Mouse (Mus musculus): ENCODE measurements at regions not wholly inside any gene's neighbourhood (a gene's known extent, or its start where the extent isn't known, plus 50 kb on each side); places are given as distances from the start of the nearest gene placed in this dataset.

DNA sequence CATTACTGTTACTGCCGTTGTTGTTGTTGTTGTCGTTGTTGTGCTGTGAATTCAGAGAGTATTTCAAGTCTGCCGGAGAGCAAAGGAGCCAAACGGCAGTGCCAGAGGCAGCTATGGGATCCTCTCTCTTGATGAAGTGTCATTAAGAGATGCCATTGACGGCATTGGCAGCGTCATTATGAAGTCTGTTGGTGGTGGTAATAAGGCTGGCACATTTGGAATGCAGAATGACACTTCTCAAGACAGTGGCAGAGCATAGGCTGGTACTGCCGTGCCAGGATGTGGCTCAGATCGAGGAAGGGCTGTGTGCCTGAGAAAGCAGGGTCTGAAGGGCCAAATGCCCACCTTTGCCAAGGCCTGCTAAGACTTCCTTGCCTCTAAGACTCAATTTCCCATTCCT, 494.3 kb downstream of the Vrk1 start:
- no peak for ATAC-seq

DNA sequence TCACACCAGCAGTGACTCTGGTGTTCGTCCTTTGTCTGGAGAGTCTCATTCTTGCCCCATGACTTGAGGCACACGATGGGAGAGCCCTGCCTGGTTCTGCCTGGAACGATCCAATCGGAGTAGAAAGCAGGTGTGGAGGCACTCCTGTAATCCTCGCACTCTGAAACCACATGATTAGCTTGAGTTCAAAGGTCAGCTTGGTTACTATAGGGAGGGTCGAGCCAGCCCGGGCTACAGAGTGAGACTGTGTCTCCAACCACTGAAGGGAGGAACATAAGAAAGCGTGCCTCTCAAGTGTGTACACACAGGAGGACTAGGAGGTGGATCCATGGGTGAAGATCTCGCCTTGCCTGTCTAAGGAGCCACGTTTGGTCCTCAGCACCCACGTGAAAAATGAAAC, 504.0 kb downstream of the Vrk1 start:
- no peak for ATAC-seq

DNA sequence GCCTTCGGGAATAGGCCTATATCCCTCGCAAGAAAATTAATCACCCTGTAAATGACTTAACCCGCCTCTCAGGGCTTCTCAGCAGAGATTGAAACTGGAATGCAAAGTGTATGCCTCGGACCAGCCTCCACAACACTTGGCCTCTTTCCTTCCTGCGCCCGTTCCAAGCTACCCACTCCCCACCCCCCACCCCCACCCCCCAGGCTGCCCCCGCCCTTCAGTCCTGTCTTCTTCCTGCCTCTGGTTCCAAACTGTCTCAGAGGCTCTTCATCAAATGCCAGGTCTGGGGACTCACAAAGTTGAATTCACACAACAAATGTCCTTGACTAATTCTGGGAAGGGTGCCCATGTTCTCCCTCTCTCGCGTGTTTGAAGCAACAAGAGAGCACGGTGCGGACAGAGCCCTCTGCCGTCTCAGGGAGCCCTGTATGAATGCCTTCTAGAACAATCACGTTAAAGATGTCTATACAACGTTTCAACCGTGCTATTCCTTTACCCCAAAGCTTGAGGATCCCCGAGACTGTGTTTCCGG, 505.3 kb downstream of the Vrk1 start:
- ATAC-seq = no peak

DNA sequence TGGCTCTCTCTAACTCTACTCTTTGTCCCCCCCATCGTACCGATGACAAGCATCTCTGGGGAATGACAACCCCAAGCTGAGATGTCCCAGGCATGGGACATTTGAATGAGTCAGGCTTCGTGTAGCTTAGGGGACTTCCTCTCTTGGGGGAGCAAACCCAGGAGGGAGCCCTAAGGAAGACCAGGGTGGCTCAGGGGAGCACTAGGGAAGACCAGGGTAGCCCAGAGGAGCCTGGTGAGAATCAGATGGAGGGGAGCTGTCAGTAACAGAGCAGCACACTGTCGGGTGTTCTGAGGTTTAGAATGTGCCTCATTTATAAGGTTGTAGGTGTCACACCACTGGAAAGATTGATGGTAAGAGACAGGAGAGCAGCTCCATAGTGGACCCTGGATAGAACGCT, 509.1 kb downstream of the Vrk1 start:
- no peak for ATAC-seq

DNA sequence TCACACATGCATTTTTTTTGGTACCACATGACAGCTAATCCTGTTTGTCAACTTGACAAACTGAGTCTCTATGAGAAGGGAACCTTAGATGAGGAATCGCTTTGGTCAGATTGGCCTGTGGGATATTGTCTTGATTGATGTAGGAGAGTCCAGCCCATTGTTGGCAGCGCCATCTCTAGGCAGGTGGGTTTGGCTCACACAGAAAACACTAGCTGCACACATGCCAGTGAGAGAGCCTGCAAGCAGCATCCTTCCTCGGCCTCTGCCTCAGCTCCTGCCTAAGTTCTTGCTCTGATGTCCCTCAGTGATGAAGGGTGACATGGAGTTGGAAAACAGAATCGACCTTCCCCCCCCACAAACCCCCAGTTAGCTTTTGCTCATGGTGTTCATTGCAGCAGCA, 514.4 kb downstream of the Vrk1 start:
- ATAC-seq = no peak

DNA sequence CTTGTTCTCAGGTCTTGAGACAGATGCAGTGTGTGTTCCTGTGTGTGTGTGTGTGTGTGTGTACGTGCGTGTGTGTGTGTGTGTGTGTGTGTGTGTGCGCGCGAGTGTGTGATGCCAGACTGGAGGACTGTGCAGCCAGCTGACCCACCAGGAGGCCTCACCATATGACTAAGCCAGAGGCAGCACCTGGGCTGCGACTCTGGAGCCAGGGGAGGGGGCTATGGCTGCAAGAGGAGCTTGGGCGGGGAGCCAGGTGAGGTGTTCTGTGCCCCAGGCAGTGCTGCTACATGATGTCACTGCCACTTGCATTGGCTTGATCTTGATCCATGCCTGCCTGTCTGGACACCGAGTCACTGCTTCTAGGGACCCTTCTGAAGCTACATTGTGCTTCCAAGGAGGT, 517.1 kb downstream of the Vrk1 start:
- ATAC-seq = no peak

DNA sequence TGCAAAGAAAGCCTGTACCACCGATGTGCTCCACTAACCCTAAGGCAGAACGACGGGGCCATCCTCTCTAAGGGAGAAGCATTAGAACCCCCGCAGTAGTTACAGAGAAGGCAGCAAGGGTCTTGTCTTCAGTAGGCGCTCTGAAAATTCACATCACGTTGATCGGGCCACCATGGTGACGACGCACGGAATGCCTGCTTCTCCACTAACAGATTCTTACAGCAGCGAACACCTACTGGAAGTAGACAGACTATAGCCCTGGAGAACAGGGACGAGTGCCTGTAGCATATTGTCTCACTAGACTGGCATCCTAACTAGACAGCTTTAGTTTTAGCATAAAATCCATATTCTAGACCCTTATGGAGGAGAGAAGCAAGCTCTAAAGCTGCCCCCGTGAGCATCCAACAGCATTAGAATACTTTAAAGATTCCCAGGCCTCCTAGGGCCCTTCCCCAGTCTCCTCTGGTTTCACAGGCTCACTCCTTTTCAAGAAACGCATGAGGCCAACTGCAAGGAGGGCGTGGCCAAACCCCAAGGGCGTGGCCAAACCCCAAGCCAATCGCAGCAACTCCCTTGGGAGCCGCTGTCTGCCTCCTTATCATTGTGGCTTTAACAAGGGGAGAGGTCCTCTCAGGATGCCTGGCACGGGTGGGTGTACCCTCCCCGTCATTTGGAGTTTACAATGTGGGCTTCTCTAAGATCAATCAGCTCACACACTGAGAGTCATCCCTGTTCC, 517.8 kb downstream of the Vrk1 start:
- ATAC-seq = no peak

DNA sequence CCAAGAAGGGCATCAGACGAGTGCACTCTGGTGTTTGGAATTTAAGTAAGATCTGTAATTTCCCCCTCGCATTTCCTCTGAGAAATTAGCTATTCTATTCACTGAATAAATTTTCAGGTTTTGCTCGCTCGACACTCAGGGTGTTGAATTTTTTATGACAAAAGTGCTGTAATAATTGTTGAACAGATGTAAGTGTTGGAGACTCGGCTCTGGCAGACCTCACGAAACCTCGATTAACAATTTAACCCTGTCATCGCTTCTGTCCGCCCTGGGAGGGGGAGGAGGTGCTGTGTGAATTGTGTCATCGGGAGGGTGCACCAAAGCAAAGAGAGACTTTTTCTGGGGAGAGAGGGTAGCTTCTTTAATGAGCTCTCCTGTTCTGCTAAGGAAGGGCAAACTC, 518.5 kb downstream of the Vrk1 start:
- ATAC-seq = no peak

DNA sequence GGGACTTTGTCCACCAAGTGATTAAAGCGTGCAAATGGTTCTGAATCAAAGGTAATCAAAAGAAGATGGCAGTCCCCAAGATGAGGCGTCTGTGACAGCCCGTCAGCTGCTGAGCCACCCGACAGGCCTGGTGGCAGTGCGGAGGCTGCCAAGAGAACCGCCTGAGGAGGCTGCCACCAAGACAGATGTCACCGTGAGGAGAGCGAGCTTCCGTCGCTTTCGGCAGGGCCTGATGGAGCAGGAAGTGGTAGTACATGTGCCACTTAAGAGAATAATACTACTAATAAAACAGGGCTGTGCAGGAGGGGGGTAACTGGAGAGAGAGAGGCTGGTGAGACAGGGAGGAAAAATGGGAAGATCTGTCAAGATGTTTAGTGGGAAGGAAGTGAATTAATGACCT, 519.1 kb downstream of the Vrk1 start:
- peak; percentile 43 for ATAC-seq

DNA sequence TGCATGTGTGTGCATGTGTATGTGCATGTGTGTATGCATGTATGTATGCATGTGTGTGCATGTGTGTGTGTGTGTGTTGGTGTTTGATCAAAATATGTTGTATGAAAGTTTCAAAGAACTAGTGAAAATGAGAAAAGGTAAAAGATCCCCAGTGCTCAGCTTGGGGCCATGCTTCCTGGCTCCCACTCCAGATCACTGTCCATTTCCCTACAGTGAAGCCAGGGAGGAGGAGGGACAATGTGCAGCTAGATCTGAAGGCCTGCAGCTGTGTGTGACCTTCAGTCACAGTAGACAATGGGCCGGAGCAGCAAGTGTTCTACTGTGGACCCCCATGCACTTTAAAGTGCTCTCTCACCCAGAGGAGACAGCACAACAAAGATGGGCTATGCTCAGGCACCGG, 525.1 kb downstream of the Vrk1 start:
- ATAC-seq = no peak

DNA sequence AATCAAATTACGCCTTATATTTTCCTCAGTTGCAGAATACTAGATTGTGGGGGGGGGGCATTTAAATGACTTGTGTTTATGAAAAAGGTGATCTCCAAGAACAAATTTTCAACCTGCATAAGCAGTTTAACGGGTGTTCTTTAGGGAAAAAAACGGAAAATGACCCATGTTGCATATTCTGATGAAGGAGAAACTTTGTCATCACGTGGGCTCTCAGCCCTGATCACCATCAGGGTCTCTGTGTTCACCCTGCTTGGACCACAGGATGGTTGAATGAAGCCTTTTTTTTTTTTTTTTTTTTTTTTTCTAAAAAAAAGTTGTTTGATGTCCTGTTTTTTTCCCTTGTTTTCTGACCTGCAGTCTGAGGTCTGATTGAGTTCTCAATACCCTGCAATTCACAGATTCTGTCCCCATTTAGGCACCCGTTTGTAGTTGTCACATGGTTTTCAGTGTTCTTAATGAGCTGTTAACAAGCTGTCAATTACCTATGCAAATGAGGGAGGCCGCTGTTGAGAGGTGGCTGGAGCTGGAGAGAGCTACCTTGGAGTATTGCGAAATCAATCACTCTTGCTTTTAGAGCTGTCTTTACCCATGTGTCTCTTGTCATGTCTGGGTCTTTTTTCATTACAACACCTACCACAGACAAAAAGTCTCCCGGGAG, 525.7 kb downstream of the Vrk1 start:
- ATAC-seq = no peak

DNA sequence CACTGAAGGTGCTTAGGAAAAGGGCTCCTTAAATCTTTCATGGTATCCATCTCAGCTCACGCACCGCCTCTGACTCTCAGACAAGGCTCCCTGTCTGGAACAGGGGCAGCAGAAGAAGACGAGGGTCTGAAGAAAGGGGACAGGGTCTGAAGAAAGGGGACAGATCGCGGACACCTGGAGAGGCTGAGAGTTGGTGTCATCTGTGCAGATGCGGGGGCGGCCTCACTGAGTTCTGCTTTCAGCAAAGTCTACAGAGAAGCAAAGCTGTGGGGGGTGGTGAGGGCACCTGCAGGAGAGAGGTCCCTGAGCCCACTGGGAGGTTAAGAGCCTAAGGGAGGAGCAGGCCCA, 526.2 kb downstream of the Vrk1 start:
- ATAC-seq = no peak

DNA sequence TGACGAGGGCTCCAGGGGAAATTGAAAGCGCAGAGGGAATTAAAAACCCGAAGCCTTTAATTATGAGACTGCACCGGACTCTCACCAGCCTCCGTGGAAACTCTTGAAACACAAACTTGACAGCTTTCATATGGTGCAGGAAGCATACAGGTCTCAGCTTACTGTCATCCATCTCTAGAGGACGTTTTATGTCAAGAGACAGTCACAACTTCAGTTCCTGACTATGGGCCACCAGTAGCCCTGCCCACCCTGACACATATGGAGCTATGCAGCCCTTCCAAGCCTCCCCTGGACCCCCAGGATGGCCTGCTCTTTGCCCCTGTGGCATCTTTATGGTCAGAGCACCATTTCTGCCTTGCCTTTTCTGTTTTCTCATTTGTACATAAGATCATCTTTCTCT, 530.0 kb downstream of the Vrk1 start:
- no peak for ATAC-seq

DNA sequence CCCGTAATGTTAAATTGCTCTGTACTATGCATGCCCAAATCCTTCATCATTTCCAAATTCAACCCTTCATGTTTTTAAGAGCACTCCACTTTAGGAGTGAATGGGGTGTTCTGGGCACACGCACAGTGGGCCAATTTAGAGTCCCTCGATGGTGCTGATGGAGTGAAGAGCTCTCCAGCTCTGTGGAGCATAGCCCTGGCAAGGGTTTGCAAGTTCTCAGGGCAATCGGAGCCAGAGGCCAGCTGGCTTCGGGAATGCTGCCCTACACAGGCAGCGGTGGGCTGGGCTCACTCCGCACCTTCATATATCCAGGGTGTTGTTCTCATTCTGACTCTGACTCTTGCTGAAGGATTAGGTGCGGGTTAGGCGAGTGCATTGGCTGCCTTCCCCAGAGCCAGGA, 549.5 kb downstream of the Vrk1 start:
- ATAC-seq = no peak

DNA sequence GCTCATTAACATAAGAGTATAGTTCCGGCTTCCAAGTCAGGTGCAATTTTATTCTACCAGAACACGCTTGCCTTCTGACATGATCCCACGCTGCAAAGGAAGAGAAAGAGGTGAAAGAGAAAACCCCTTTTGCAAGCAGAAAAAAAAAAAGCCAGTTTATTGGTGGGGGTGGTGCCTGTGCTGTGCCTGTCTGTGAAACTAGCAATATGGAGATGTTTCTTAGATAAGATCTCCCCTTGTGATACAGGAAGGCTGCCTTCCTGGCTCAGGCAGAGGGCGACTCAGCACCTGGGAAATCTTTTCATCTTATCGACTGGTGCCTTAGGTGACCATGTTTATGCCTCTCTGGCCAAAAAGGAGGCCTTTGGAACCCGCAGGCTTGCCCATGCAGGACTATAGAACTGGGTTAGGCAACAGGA, 555.2 kb downstream of the Vrk1 start:
- ATAC-seq = peak; percentile 69

DNA sequence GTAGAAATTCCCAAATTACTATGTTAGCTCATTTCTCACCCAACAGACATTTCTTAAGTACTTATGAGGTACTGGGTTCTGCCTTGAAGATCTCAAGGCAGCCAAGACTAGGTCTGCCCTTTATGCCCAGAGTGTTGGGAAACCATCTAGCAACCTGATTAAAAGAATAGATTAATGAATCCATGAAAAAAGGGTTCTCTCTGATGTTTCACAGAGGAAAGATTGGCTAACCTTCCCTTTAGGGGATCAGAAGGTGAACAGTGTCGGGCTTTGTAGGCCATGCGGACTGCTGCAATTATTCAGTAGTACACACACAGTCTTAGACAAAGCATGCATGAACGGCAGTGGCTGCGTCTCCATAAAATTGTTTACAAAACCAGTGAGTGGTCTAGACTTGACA, 556.3 kb downstream of the Vrk1 start:
- no peak for ATAC-seq

DNA sequence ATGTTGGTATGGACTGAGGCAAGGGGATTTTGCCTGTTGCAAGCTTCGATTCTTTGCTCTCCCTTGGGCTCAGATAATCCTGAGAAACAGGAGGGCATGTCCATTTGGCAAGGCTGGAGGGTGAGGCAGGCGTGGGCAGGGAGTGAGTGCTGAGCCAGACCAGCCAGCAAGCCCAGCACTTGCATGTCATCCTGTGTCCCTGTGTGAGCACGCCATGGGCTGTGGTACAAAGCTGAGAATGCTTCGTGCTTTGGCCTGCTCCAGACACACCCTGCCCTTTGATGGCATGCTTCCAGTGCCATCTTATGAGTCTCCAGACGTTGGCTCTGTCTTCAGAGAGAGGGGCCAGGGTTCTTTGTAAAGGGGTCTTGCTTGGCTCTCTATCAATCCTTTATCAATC, 557.1 kb downstream of the Vrk1 start:
- no peak for ATAC-seq

DNA sequence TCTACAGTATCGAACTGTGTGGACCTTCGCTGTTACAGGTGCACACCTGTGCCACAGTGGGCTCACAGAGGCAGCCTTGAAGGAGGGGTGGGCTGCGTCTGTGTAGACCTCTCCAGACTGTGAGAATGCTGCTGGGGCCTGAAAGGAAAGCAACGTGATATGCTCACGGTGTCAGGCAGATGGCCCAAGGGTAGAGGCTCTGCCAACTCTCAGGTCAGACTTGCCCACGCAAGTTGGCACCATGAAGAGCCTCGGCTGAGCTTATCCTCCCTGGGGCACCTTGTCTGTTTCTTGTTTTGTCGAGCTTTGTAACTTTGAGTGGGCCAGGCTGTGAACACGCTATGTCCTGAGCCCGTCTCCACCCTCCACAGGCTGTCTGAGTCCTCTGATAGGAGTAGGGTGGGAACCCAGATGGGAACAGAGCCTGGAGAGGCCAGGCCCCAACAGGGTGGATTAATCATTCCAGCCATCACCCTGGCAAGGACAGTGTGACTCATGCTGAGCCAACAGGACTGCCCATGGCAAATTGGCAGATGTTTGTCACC, 558.6 kb downstream of the Vrk1 start:
- ATAC-seq = no peak

DNA sequence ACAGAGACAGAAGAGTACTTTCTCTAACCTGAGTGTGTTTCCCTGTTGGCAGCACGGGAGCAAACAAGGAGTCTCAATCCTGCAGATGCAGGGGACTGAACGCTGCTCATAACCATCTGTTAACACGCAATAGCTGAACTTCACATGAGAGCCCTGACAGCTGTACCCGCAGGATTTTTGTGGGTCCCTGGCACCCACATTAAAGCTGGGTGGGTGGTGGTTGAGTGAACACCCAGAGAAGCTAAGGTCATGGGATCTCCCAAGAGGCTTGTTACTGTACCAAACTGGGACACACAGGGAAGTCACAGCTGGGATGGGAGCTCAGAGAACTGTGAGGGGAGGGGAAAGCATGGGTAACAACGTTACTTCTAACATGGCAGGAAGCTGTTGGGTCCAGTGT, 562.9 kb downstream of the Vrk1 start:
- no peak for ATAC-seq

DNA sequence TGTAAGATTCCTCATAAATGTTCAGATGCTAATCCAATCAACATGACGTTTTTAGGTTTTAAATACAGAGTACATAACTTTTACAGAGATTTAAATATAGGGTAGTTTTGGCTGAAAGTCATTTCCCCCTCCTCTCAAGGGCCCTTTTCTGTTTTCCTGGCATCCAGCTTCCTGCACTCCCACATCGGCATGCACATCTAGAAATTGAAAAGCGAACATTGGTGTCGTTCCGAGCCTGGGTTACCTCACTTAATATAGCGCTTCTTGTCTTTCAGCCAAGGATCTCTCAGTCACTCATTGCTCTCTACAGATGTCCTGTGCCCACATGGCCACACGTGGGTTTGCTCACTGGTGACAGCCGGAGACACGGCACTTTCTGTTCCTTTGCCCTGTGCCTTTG, 572.7 kb downstream of the Vrk1 start:
- no peak for ATAC-seq

DNA sequence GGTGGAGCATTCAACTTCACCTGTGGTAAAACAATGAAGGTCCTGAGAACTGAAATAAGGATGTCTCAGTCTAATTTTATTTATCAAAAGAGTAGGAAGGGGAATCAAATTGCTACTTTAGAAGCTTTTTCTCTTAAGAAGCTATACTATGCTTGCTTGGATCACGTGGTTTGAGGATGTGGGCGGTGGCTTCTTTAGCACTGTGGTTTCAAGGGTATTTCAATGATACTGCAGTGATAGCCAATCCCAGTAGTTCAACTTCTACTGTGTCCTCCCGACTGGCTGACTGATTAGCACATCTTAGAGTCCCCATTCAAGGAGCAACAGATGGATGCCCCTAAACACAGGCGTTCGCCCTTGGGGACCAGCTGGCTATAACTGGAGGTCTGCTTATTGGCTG, 575.6 kb downstream of the Vrk1 start:
- ATAC-seq = no peak

DNA sequence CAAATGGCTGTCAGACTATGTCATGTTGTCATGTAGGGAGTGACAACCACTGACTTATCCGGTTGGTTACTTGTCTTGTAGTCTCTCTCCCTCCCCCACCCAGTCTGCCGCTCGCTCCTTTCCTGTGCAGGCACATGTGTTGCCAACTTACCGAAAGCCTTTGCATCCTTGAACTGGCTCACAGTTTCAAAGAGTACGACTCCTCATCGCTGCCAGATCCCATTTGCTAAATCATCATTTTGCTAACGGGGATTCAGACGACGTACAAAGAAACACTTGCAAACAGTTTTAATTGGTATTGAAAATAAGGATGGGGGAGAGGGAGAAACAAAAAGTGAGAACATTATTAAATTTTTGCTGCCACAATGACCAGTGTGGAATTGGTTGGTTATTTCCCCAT, 582.7 kb downstream of the Vrk1 start:
- ATAC-seq = no peak

DNA sequence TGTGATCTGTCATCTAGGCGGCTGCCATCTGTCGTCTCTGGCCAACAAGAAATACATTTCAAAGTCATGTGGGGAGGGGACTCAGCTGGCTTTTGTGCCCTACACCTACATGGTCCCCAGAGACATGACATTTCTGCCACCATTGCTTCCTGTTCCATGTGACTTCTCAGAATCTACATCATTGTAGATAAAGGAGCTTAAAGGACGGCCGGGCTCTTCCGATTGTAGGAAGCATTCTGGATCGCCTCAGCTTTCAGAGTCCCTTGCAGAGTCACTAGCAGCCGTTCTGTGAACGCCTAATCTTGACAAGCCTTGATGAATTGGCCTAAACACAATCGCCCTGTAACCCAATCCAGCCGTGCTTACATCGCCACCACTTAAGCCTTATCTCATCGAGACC, 587.6 kb downstream of the Vrk1 start:
- ATAC-seq = no peak

DNA sequence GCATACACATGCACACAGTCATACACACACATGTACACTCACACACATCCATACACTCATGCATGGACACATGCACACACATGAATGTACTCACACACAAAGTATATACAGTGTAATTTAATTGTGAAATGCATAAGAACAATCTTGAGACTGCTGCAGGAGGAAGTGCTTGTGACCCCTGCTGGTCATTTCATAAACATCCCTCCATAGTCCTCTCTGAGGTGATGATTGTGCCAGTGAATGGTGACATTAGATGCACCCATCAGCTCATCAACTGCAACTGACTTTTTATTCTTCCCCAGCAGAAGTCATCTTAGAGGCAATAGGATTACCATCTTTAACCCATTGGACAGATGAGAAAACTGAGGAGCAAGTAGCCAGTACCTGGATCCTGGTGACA, 597.2 kb downstream of the Vrk1 start:
- ATAC-seq = no peak
